Mouse (Mus musculus): ENCODE results near the gene Syne2. TPM values are rescaled to one million over a fixed set of nuclear protein-coding genes. Genes with fewer than 3 reads are reported as not detected.

Gene Syne2
- total RNA-seq, 2 experiments from 2014 or later = 21.1 to 22.0 TPM

DNA sequence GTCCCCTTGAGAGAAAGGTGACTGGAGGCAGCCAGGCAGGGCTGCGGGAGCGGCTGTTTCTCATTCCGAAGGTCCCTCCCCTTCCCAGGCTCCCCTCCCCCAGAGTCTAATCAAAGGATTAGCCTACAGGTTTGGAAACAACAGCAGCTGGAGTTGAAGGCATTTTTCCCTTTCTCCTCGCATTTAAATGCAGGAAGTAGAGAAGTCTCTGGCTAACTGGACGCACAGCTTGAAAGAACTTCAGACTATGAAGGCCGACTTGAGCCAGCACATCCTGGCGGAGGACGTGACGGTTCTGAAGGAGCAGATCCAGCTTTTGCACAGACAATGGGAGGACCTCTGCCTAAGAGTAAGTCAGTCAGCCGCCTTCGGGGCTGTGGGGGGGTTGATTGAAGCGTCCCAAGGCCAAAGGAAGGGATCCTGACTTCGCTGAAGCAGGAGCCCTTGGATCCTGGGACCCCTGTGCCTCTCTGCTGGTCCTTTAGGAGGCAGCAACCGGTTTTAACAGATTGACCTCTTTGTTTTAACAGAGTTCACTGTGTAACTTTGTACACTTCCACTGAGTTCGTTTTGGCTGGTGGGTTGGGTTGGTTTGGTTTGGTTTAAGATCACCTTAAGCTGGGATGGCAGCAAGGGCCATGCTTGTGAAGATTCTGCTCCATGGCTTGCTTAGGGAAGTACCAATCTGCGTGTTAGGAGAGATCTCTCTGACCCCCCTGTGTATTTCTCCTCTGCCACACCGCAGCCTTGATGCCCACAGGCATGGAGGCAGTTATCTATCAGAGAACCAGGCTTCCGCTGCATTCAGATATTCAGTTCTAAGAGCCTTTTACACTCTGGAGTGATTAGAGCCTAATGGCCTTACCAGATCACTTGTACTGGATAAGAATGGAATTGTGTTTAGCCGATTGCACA is 254.3 kb downstream of the Syne2 start:
- intact Hi-C loops (cut with DNase I) = no loop called here
- peak in 1 of 2 experiments; percentile 57 for DNase-seq (ENCODE audit: extremely low spot score in 1 of 2, low spot score in 2 of 2)

DNA sequence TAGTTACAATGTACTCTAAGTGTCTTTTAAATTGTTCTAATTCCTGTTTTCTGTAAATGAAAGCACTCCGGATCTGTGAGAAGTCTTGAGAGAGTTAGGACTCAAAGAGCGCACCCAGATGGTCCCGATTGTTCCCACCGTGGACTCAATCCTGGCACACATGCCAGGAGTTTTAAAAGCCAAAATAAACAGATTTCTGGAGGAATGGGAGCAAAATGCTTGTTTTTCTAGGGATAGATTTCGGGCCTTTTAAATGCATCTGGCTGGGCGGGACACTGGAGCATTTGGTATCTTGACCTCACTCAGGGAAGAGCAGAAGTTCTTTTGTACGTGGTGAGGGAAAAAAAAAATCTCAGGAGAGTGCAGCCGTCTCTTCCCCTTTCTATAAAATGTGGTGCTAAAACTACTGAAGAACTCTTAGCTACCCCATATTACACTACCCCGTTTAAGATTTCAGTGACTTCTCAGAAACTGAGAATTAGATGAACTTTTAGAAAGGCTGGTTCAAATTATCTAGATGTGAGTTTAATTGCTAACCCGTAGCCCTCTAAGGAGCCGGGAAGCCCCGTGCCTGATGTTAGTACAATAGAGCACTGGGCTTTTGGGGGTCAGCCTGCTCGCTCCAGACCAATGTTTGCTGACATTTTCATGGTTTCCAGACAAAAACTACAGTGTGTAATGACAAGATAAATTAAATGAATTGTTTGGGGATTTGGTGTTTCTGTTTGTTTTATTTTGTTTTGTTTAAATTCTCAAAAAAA is 255.3 kb downstream of the Syne2 start:
- no peak for DNase-seq (ENCODE audit: extremely low spot score in 1 of 2, low spot score in 2 of 2)
- intact Hi-C loops (cut with DNase I) = no loop called here

DNA sequence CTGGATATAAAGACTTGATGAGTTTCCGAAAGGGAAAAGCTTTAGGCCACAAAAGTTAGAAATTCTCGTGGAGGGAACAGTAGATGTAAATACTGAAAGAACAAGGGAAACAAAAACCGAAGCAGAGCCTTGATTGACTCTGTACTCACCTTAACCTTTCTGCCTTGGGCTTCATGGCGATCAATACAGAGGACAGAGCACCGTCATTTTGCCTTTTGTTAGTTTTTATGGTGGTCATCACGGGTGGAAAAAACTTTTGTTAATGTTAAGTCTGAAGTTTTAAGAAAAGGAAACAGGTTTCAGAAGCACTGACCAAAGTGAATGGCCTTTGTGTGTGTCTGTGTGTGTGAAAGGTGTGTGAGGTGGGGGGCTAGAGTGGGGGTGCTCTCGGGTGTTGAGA is 256.0 kb downstream of the Syne2 start:
- intact Hi-C loops (cut with DNase I) = no loop called here
- DNase-seq (ENCODE audit: extremely low spot score in 1 of 2, low spot score in 2 of 2) = no peak

DNA sequence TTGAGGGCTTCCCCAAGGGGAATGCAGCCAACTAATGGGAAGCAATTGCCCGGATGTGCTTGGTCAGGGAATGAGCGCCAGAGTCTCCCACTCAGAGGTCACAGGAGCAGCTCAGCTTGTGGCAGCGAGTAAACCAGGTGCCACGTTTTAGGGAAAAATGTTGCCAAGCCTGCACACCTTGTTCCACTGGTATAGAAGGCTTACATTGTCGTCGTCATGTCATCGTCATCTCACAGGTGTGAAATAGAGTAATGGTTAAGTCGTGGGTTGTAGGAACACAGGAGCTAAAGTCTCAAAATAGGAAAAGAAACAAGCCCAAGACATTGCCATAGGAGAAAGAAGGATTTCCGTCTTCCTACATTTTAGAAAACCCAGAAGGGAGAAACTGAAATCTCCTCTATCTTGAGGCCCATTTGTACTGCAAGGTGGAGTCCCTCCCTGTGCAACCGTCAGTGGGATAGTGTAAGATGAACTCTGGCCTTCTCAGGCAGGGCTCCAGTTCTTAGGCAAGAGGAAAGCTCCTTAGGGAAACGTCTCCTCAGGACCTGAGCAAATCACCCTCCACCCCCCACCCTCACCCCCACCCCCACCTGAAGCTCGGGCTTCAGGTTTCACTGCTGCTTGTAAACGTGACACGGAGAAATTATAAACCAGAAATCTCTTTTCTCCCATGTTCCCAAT is 263.1 kb downstream of the Syne2 start:
- DNase-seq (ENCODE audit: extremely low spot score in 1 of 2, low spot score in 2 of 2) = no peak
- intact Hi-C loops (cut with DNase I) = no loop called here

DNA sequence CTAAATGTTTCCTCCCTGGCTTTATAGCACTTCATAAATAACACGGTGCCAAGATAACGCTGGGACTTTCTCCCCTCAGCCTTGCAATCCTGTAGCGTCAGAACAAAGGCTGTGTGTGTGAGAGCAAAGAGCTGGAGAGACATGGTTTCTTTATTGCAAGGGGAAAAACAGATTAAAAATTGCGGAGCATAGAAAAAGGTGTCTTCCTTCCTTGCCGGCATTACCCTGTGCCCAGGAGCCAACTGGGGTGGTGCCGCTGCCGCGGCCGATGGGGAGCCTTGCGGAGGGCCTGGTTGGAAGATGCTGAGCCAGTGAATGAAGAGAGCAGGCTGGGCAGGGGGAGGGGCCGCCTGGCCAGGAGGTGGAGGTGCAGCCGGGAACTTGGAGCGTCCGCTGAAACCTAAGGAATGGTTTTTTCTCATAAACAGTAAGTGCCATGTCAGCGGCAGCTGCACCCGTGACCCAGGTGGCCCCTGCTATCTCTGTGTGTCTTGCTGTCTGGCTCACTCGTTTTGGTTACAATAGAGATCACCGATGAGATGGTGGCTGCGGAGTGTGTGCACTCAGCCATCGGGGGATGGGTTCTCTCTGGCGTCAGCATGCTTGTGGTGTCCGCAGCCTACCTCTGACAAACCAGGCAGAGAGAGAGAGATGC is 263.8 kb downstream of the Syne2 start:
- DNase-seq (ENCODE audit: extremely low spot score in 1 of 2, low spot score in 2 of 2) = peak; percentile 67 to 83
- intact Hi-C loops (cut with DNase I) = no loop called here

DNA sequence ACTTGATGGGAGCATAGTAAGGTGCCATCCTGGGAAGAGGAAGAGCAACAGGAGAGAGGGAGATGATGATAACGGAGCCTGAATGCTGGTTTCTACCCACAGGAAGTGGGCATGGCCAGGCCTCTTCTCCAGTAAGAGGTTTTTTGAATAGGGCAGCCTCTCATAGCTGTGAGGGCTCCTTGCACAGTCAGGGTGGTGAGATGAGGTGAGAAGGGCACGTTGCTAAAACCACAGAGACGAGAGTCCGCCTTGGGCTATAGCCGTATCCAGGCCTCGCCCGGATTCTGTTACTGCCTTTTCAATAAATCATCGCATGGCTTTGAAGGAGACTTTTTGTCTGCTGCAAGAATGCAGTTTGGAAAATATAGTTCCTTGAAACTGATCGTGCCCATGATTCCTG is 267.1 kb downstream of the Syne2 start:
- DNase-seq (ENCODE audit: extremely low spot score in 1 of 2, low spot score in 2 of 2) = no peak
- intact Hi-C loops (cut with DNase I) = no loop called here

DNA sequence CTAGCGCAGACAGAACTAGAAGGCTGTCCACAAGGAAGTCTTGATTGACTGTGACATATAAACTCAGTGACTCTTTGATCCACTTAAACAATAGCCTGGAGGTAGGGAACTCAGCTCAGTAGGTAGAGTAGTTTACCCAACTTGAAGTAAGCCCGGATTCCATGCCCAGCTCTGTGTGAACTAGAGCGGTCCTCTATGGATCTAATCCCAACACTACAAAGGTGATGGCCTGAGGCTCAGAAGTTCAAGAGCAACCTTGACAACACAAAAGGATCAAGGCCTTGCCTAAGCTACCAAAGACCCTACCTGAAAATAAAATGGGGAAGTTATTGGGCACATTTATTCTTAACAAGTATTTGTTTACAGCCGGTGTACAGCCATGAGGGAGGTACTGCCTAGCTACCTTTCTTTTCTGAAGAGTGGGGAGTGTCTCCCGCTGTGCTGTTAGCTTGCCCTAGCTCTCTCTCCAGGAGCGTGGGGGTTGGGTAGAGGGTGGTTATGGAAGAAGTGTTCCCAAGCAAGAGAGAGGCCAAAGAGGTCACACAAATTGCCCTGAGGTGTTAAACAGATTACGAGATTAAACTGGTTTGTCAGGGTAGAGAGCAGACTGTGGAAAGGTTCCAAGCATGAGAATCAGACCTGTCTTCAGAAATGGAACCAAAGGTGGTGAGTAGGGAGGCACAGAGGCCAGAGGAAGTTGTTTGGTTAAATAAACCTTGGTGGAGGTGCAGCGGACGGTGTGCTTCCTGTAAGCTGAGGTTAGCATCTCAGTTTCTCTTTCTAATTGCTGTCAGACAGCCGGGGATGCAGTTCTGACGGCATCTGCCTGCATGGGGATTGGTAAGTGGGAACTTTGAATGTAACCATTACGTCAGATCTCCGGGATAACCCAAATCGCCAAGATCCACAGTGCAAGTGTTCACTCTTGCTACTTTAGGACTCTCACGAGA is 268.3 kb downstream of the Syne2 start:
- intact Hi-C loops (cut with DNase I) = no loop called here
- DNase-seq (ENCODE audit: extremely low spot score in 1 of 2, low spot score in 2 of 2) = no peak

DNA sequence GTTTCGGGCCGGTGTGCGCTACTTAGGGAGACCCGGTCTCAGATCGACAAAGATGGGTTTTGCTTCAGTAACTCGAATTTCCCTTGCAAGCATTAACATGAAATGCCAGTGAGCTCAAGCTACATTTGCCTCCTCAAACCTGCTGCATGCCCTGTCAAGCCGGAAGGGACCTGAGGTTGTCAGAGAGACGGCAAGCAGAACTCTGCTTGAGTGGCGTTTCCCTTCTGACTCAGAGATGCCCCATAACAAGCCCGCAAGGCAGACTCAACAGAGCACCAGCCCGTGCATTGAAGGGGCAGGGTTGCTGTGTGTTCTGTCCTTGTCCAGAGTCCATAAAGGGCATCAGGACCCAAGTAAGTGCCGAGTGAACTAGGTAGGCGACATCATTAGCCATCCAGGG is 269.1 kb downstream of the Syne2 start:
- intact Hi-C loops (cut with DNase I) = no loop called here
- DNase-seq (ENCODE audit: extremely low spot score in 1 of 2, low spot score in 2 of 2) = no peak

DNA sequence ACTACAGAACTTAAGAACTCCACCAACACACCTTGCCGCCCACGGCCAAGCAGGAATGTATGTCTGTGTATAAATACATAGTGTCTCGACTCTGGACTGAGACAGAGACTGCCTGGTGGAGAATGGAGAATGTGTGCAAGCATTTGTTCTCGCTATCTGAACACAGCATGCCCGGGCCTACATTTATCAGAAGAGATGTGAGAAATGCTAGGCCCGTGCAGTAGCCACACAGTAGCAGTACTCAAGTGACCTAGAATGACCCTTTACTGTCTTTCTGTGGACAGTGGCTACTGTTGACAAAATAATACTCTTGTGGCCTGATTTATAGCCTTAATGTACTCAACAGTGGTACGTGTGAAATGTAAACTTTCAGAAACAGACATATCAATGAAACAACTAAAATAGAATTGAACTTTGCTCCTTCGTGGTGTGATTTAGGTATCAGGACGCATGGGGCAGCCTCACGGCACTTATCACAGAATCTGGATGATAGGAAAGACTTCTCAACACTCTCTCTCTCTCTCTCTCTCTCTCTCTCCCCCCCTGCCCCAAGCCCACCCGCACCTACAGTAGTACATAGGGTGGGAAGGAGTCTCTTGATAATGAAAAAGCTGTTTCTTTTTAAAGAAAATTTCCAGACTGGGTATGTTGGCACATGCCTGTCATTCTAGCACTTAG is 275.0 kb downstream of the Syne2 start:
- intact Hi-C loops (cut with DNase I) = no loop called here
- DNase-seq (ENCODE audit: extremely low spot score in 1 of 2, low spot score in 2 of 2) = no peak

DNA sequence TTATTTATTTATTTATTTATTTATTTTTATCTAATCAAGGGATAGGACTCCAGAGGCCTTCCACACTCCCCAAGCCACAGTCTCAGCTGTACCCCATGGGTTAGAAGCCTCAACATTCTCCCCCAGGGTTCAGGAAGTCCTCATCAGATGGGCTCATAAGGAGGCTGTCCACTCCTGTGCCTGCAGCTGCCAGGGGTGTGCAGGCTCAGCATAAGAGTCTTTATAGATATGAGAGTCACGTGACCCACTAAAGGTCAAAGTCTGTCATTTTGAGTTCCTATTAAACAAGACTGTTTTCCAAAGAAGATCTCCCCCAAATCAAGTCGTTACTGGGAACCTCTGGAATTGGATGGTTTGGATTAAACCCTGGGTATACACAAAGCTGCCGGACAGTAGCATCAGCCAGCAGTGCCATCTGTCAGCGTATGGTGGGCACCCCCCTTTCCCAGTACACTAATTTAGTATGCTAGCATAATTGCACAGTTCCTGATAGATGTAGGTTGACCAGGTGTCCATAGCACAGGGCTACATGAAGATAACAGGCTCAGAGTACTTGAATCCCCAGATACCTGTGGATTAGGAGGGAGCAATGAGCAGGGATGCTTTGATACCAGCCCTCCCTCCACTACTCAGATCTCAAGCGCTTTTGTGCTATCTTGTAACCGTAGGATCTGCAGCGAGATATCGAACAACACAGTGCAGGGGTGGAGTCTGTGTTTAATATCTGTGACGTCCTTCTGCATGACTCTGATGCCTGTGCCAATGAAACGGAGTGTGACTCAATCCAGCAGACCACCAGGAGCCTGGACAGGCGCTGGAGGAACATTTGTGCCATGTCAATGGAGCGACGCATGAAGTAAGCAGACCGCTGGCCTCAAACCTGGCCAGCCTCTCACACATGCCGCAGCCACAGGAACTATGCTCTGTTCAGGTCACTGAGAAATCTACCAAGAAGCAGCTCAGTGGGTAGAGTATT is 276.0 kb downstream of the Syne2 start:
- no peak for DNase-seq (ENCODE audit: extremely low spot score in 1 of 2, low spot score in 2 of 2)
- intact Hi-C loops (cut with DNase I) = no loop called here

DNA sequence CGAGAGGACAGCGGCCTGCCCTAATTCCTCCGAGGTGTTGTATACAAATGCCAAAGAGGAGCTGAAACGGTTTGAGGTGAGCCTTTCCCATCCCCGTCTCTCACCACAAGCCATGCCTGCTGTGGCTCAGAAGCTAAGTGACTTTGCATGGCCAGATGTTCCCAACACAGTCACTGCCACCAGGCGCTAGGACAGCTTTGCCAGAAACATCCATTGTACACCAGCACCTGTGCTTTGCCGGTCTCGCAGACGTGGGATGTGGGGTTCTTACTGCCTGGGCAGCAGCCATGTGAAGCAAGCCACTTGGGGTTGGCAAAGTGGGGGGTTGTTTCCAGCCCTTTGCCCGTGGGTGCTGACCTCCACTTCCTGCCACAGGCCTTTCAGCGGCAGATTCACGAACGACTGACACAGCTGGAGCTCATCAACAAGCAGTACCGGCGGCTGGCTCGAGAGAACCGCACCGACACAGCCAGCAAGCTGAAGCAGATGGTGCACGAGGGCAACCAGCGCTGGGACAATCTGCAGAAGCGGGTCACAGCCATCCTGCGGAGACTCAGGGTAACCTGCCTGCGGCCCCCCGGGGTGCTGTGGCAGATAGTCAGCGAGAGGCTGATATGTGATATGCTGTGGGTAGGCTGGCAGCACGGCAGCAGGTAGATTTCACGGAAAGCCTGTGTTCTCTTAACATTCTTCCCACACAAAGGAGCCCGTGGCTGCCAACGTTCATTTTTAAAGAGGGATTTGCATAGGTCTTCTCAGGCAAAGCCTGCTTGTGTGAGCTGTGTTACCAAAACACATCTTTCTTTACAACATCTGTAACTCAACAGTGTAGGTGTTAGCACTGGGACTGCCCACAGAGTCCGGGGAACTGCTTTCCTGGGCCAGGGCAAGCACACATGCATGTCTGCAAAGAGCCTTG is 277.4 kb downstream of the Syne2 start:
- peak in 1 of 2 experiments; percentile 36 for DNase-seq (ENCODE audit: extremely low spot score in 1 of 2, low spot score in 2 of 2)
- intact Hi-C loops (cut with DNase I) = no loop called here

DNA sequence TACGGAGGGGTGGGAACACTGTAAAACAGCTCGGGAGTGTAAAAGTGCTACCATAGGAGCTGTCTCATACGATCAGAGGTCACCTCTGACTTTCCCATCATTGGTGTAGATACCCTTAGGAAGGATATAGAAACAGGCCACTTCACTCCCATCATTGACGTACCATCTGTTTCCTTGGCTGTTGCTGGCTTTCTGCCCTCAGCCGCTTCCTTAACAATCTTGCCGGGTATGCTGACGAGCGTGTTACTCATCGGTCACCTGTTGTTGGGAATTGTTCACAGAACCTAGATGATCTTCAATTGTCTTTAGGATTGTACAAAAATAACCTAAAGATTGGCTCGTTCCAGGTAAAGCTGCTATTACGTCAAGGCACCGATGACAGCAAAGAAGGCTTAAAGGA is 284.7 kb downstream of the Syne2 start:
- intact Hi-C loops (cut with DNase I) = no loop called here
- no peak for DNase-seq (ENCODE audit: extremely low spot score in 1 of 2, low spot score in 2 of 2)

DNA sequence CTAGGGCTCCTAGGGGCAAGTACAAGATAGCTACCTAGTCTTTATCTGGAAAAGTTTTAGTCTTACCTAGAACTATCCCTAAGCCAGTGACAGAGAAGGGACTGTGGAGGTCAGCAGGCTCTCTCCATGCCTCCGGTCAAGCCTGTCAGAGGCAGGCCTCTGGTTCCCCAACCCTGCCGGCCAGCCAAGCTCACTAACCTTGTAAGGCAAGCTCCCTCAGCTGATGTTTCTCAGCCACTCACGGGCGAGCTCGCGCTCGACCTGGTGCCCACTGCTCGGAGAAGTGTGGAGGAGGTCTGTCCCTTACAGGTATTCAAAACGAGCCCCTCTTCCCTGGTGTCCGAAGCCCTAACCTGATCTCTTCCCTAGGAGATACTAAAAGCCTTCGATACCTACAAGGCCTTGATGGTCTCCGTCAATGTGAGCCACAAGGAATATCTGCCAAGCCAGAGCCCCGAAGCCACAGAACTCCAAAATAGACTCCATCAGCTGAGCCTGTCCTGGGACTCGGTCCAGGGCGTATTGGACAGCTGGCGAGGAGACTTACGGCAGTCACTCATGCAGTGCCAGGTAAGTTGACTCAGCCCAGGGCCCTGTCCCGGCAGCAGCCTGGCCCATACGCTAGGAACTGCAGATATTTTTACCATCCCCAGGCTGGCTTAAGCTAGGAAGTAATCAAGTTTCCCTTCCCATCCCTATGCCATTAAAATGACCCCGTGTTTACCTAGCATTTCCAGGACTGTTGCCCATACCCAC is 286.8 kb downstream of the Syne2 start:
- intact Hi-C loops (cut with DNase I) = no loop called here
- DNase-seq (ENCODE audit: extremely low spot score in 1 of 2, low spot score in 2 of 2) = no peak

DNA sequence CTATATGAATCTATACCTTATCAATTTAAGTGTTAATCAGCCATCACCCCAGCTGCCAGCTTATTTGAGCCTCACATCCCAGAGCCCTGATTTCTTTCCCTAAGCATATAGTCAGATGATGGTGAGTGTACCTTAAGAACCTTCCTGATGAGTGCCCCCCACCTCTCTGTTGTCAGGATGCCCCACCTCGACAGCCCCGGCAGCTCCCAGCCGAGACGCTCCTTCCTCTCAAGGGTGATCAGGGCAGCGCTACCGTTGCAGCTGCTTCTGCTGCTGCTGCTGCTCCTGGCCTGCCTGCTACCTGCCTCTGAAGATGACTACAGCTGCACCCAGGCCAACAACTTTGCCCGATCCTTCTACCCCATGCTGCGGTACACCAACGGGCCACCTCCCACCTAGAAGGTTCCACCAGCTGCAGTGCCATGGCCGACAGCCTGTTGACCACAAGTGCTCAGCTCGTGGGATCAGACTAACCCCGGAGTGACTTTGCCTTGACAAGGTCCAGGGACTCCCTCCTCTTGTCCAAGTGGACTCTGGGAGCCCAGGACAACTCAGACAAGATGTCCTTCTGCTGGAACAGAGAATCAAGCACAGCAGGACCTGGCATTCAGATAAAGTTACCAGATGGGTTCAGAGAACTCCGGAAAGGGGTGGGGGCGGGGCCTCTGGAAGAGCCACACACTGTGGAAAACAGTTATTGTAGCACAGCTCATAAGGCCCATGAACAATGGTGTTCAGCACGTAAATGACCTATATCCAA is 291.9 kb downstream of the Syne2 start:
- DNase-seq (ENCODE audit: extremely low spot score in 1 of 2, low spot score in 2 of 2) = no peak
- intact Hi-C loops (cut with DNase I) = no loop called here
